12 mouse cellular contexts compared by ENCODE assay signal in genomic region chr1:88680804-88681203, GRCm38 (mm10).
"Had no signal": no experiment of that assay in that cellular context is flagged by ENCODE, and none has a peak within 500 bp of the region (broad histone marks: within the 10 kb centered on the region; RNA-seq: fewer than 3 reads in every experiment).

No protein-coding gene starts in this region.

- H3K4me1 ChIP-seq: limb, embryonic 15.5 days; neural tube, embryonic 15.5 days had no signal

- H3K36me3 ChIP-seq: kidney, embryonic 15.5 days; limb, embryonic 15.5 days; midbrain, embryonic 13.5 days; neural tube, embryonic 15.5 days had no signal

- H3K9ac ChIP-seq: kidney, embryonic 15.5 days; limb, embryonic 15.5 days; liver, embryonic 14.5 days; midbrain, embryonic 13.5 days; neural tube, embryonic 15.5 days had no signal

- H3K27me3 ChIP-seq: kidney, embryonic 15.5 days; limb, embryonic 15.5 days; midbrain, embryonic 13.5 days; neural tube, embryonic 15.5 days had no signal

- DNase-seq: kidney, adult 2 months; kidney, postnatal 14 days; layer of hippocampus, postnatal 36 days; lung, adult 18-20 months; lung, postnatal 36 days had no signal

- H3K4me3 ChIP-seq: kidney, embryonic 15.5 days; limb, embryonic 15.5 days; midbrain, embryonic 13.5 days; neural tube, embryonic 15.5 days had no signal

- H3K4me2 ChIP-seq: kidney, embryonic 15.5 days; limb, embryonic 15.5 days; midbrain, embryonic 13.5 days; neural tube, embryonic 15.5 days had no signal

- ATAC-seq: intestine, embryonic 16.5 days; midbrain, embryonic 13.5 days had no signal

- H3K27ac ChIP-seq: kidney, embryonic 15.5 days; limb, embryonic 15.5 days; liver, embryonic 14.5 days; midbrain, embryonic 13.5 days; neural tube, embryonic 15.5 days; stomach, postnatal 0 days had no signal

- H3K9me3 ChIP-seq: kidney, embryonic 15.5 days; limb, embryonic 15.5 days; midbrain, embryonic 13.5 days; neural tube, embryonic 15.5 days had no signal
